In genomic region chr9:83447771-83448170, GRCm38 (mm10) we compare ENCODE assay signal across 8 mouse cellular contexts. TPM values are rescaled to one million over a fixed set of nuclear protein-coding genes. Genes with fewer than 3 reads are reported as not detected.
DNase-seq lines count a peak whose midpoint lies in the region; ATAC-seq lines count a peak whose summit lies in the region.

No protein-coding gene starts in this region.

- intact Hi-C loops in gastrocnemius, postnatal 14 days (cut with DNase I; ENCODE audit: low total_unique reads): loop anchor here (10.0 kb wide), 1 partner anchor 97 kb away; the partner anchor contains the start of gene Sh3bgrl2
- intact Hi-C loops in left cerebral cortex, postnatal 14 days (cut with DNase I): no loop called here

- DNase-seq in T-cell, adult 2 months (ENCODE audit: low spot score): peak; percentile 59
- peak; percentile 62 for DNase-seq in gastrocnemius, postnatal 14 days
- peak; percentile 77 for DNase-seq in induced T-regulatory cell, adult 2 months (ENCODE audit: low read depth)
- peak; percentile 22 to 25 for DNase-seq in left cerebral cortex, postnatal 14 days (ENCODE audit: low spot score in 2 of 2)
- DNase-seq in right cerebral cortex, adult 2 months (ENCODE audit: low spot score in 2 of 2): peak; percentile 39 to 57
- peak; percentile 37 for DNase-seq in urinary bladder, adult 2 months (ENCODE audit: low spot score)

- ATAC-seq in common myeloid progenitor, adult 5-6 weeks (replicated peaks; ENCODE audit: low read depth, poor library complexity, severe bottlenecking): peak; percentile 98
- ATAC-seq in megakaryocyte, adult 5-6 weeks (ENCODE audit: poor library complexity, severe bottlenecking): peak; percentile 89

RNA-seq across cellular contexts. Expression of gene Lca5, which starts 6.8 kb away (rescaled TPM):
- 2.9 and 4.8 TPM in 2 replicates for total RNA-seq in common myeloid progenitor, adult 5-6 weeks (2017)
- total RNA-seq in gastrocnemius, postnatal 14 days (2021): 1 to 10 TPM; 3.2 to 3.8 TPM
- 10 to 100 TPM; 10.0 to 12.0 TPM for total RNA-seq in left cerebral cortex, postnatal 14 days (2021)
- total RNA-seq in megakaryocyte, adult 5-6 weeks (2015): 1.1 and 1.6 TPM in 2 replicates
- total RNA-seq in megakaryocyte, adult 5-6 weeks (2017): 0.16 and 1.2 TPM in 2 replicates
- polyA plus RNA-seq in urinary bladder, adult 2 months (2012; rRNA removed): 4.8 and 5.2 TPM in 2 replicates

Comparison
In these comparisons a context has a peak if more than half of its experiments do, and no peak if none do; other contexts are left out.
1. Peak in every context shown above with its lines: DNase-seq and ATAC-seq.
2. DNase-seq: peak in every context shown above with its lines; median percentile 77 in induced T-regulatory cell, adult 2 months; 62 in gastrocnemius, postnatal 14 days; 59 in T-cell, adult 2 months; 48 in right cerebral cortex, adult 2 months; 37 in urinary bladder, adult 2 months; 24 in left cerebral cortex, postnatal 14 days.